Mouse (Mus musculus) heart, postnatal 14 days (tissue): ENCODE measurements around the gene Slc7a12. TPM values are rescaled to one million over a fixed set of nuclear protein-coding genes. Genes with fewer than 3 reads are reported as not detected.

ENCODE experiments used
- DNase-seq, 2 experiments: peaks; one replicate each; pipeline ENCODE4 v3.0.0; 2021 to 2022
- intact Hi-C: fragments of 180-260 bp; cut with DNase I; formaldehyde crosslinking; loops from one replicate; pipeline ENCODE4 v1.15.1; 2025
- long read RNA-seq, 2 experiments: library from polyadenylated mRNA; stranded (forward); transcript quantifications; one replicate each; pipeline ENCODE4 v2.0.0; 2021
- total RNA-seq, 2 experiments: library from RNA; stranded (reverse); gene quantifications; 2 replicates each; pipeline ENCODE4 v1.2.3; 2021

Gene Slc7a12
- total RNA-seq, result not detected
- long read RNA-seq, experiment 1, result 0 reads
- long read RNA-seq, experiment 2, result 0 reads

DNA sequence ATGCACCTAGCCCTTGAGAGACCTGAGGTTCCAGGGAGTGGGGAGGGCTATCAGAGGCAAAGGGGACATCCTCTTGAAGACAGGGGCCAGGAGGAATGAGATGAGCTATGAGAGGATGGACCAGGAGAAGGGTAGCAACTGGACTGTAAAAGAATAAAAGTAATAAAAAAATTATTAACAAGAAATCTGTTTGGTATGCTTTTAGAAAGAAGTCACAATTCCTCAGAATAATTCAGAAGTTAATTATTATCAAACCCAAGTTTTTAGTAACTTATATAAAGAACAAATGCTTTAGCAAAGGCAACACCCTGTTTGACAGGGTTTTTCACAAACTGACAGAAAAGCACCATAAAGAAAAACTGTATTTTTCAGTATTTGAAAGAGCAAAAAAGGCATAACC is at the start of gene Slc7a12:
Gene Slc7a12 (plus strand): TSS at position 301 of the 400 bp plus-strand sequence.
- intact Hi-C loops, result no loop called here
- DNase-seq, result no peak

DNA sequence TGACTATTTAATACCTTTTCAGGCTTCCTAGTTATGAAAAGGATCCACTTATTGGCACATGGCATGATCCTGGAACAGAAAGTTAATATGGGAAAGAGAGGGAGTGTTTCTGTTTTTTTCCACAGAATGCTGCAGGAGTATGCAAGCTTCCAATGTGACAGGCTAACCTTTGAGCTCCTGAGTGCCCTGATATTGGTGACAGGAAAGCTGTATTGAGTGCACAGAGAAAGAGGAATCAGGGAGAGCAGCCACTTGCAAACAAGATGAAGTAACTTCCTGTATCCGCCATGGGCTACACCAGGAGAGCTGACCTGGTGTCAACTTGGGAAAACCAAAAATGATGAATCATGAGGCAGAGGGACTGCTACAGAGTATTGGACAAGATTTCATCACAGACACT is 48.1 kb upstream of the Slc7a12 start:
- intact Hi-C loops, result no loop called here
- no peak for DNase-seq

DNA sequence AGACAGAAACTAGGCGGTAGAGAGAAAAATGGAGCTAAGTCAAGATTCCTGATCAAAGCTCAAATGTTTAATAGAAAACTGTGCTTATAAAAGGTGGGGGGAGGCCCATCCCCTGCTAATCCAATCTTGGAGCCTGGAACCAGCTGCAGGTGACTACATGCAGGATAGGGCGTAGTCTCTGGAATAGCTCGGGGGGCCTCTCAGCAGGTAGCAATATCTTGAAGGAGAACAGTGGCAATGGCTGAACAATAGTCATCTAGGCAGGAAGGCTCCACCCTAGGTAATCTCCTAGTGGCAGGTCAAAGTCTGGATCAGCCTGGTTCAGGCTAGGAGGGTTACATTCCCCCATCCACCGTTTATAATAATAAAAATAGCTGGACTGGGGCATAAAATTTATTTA is 34.5 kb upstream of the Slc7a12 start:
- intact Hi-C loops, result no loop called here
- DNase-seq, result no peak

DNA sequence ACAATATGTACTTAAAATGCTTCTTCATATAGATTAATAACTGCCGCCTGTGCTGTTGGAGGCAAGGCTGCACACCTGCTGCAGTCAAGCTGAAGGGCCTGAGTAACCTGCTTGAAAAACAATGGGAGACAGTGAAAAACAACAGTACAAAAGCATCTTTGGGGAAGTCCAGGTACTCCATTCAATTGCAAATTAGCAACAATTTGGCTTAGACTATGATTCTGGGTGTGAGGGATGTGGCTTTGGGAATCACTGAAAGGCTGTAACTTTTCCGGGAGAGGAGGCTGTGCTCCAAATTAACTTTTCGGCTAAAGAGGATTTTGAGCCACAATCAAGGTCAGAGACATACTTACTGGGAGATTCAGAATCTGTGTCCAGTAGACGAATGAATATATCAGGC is 33.8 kb upstream of the Slc7a12 start:
- intact Hi-C loops, result no loop called here
- DNase-seq, result no peak

Other genes with a start within 250 kb of the Slc7a12 start
- 10 to 100 TPM; 64.6 to 66.5 TPM for gene 1810022K09Rik, start 130.6 kb downstream of the Slc7a12 start, total RNA-seq
- gene Car13, start 161.0 kb downstream of the Slc7a12 start, total RNA-seq, result 1 to 10 TPM in 1 of 2 experiments, under 1 TPM in 1; 0.85 to 1.2 TPM